Mouse (Mus musculus) thymus, postnatal 25 days (tissue): ENCODE measurements around the gene Irf2bp1.
A peak's percentile ranks its signal among the peaks of the same experiment; 100 is the strongest.

Experiments
- DNase-seq: peaks from one replicate; pipeline ENCODE4 v3.0.0; 2022

Gene Irf2bp1

DNA sequence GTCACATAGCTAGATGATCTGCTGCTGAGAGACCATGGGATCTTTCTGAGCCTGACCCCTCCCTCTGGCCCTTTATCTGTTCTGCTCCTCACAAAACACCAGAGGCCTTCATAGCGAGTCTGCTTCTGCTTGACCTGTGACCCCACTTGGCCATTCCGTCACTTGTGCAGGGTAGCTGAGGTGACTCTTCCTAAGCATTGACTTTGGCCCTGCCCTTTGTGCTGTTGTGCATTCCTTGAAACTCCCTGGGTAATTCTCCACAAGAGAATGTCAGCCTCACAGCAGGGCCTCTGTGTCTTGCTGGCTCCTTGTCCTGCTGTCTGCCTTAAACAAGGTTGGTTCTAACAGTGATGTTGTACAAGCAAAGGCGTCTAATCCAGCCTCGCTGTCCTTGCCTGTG, 27.8 kb downstream of the Irf2bp1 start:
- DNase-seq, result no peak

DNA sequence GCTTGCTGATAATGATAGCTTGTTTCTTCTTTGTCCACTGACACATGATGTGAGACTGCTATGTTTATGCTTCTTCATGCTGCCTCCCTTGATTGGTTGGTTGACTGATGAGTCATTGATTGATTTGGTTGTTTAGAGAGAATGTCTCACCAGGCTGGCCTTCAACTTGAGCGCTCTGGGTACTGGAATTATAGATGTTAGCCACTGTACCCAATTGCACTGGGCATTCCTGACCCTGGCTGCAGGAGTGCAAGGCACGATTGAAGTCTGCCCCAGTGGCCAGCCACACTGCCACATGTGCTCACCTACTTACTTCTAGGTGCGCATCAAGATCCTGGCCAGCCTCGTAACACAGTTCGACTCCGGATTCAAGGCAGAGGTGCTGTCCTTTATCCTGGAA, 40.8 kb downstream of the Irf2bp1 start:
- DNase-seq, result no peak

DNA sequence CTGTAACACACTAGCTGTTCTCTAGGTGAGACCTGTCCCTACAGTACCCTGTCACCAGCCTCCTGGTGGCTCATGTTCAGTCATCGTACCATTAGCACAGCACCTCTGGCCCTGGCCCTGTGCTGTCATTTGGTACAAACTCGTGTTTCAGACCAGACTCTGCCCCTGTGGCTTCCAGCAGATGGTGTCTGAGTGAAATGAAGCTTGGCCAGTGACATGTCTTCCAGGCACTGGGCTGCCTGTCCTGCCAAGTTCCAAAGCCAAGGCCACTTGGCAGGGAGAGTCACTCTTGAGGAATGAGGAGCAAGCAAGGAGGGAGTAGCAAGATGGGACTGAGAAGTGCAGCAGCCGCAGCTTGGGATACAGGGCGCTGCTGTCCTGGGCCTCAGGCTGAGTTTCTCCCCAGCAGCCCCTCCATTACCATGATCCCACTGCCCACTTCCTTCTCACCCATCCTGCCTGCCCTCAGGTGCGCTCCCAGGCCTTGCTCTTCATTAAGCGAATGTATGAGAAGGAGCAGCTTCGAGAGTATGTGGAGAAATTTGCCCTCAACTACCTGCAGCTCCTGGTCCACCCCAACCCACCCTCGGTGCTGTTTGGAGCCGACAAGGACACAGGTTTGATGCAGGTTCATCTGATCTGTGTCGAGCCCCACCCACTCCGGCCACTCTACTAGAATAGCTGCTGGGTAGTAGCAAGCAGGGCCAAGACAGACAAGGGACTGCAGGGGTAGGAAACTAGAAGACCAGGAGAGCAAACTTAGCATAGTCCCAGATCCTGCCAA, 42.6 kb downstream of the Irf2bp1 start:
- no peak for DNase-seq

DNA sequence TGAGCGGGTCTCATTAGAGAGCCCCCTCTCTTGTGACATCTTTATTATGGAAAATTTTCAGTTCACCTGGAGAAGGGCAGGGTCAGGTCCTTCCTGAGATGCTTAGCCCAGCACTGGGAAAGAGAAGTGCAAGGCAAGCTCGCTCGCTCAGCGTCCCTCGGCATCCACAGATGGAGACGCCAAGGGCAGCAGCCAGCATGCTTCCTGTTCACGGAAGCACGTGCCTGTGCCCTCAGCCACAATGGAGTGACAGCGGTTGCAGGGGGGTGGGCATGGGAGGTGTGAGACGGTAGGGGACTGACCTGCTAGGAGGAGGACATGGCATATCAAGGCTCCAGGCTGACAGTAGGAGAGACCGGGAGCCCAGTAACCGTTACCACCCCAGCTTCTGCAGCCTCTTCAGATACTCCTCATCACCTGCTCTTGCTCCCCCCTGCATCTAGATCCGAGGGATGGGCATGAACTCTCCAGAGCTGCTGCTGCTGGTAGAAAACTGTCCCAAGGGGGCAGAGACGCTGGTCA, 44.2 kb downstream of the Irf2bp1 start:
- no peak for DNase-seq

DNA sequence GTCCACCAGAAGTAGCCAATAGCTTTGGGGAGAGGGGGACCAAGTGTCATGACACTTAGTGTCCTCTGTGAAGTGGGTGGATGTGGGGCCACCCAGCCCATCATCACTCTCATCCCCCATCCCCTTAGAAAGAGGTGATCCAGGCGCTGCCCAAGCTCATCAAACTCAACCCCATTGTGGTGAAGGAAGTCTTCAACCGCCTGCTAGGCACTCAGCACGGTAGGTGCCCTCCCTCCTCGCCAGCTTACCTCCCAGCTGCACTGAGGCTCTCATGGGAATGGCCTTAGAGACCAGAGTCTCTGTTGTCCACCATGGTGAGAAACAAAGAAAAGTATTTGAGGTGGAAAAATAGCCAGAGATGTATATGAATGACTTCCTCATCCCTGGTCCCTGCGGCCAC, 45.4 kb downstream of the Irf2bp1 start:
- no peak for DNase-seq

DNA sequence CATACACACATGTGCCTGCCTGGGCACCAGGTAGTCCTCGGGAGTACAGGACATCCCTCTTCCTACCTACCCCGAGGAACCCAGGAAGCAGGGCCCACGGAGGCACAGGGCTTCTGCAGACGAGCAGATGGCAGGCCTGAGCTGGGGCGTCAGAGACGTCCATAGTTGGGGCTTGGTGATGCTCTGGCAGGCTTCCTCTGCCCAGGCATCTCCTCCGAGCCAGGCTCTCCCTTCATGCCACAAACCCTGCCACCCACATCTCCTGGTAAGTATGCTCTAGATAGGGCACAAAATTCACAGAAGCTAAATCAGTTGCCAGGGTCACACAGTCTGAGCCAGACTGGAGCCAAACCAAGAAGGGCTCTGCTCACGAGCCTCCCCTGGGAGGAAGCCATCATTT, 46.3 kb downstream of the Irf2bp1 start:
- DNase-seq, result no peak

DNA sequence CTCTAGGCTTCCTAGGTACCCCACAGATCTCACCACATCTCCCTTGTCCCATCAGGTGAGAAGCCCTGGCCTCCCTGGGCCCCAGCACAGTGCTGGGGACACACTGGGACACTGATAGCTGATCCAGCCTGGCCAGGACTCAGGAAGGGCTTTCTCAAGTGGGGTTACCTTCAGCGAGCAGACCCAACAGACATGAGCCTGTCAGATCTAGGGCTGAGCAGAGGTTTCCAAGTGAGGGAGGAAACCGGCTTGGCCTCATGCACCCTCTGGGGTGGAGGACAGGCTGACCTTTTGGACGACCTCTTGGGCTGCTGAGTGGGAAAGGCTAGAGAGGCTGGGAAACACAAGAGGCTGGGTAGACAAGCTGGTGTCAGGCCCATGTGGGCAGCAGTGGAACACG, 47.3 kb downstream of the Irf2bp1 start:
- no peak for DNase-seq

DNA sequence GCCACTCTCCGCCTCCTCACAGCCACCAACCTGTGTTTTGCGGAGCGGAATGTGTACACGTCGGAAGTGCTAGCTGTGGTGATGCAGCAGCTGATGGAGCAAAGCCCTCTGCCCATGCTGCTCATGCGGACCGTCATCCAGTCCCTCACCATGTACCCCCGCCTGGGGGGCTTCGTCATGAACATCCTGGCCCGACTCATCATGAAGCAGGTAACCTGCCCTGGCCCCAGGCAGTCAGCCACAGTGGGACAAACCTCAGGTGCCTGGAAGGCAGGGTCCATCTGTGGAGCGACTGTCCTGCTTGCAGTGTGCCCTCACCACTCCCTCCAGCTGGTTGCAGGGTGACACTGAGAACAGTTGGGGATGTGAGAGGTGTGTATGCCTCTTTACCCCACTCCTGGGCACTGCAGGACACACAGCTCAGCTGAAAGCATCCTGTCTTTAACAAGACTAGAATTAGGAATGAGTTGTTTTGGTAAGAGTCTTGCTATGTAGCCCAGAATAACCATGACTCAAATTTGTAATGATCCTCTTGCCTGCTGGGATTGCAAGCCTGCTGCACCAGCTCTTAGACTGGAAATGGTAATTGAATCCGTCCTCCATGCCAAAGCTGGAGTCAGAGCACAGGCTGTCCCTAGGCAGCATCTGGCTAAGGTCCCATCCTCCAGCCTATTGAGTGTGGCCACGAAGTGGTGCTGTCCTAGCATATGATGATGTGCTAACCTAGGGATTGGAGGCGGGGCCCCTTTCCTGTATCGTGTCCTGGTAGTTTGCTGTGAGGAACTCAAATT, 48.7 kb downstream of the Irf2bp1 start:
- no peak for DNase-seq

DNA sequence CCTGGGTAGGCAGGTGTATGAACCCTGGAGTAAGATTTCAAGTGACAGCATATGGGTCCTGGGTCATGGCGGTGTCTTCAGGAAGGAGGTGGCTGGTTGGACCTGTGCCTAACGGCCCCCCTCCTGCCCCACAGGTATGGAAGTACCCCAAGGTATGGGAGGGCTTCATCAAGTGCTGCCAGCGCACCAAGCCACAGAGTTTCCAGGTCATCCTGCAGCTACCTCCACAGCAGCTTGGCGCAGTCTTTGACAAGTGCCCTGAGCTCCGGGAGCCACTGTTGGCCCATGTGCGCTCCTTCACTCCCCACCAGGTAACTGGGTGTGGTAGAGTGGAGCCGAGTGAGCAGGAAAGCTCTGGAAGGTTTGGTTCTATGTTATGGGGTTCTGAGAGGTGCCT, 49.3 kb downstream of the Irf2bp1 start:
- DNase-seq, result no peak

DNA sequence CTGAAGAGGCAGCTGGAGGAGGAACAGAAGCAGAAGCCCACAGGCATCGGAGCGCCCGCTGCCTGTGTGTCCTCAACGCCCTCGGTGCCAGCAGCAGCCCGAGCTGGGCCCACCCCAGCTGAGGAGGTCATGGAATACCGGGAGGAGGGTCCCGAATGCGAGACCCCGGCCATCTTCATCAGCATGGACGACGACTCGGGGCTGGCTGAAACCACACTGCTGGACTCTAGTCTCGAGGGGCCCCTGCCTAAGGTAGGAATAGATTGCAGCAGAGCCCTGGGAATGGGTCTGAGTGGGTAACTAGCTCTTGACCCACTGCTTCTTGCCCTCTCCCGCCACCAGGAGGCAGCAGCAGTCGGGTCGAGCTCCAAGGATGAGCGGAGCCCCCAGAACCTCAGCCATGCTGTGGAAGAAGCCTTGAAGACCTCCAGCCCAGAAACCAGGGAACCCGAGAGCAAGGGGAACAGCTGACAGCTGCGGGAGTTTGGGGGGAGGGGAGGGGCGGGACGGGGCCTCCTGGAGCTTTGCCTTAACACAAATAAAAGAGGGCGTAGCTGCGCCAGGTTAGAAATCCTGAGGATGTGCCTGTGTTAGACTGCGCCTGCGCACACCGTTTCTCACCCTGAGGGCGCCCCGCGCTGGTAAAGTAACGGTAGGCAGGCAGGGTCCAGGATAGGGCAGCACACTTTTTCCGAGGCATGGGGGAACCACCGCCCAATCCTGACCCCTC, 50.4 kb downstream of the Irf2bp1 start, which contains the start of gene Rsph6a:
Rsph6a (plus strand) TSS at position 644 of the 730 bp plus-strand sequence.
- DNase-seq, result peak; percentile 37

DNA sequence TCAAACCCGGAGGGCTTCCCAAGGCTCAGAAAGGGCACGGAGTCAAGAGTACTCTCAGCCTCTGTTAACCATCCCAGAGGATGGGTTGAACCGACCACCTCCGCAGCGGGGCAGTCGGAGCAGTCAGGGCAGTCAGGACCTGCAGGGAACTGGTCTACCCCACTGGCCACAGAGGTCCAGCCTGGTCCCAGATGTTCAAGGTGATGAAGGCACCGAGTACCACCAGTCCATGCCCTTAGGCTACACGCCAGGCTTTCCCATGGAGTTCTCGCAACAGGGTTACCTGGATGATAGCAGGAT, 50.9 kb downstream of the Irf2bp1 start:
- DNase-seq, result no peak

DNA sequence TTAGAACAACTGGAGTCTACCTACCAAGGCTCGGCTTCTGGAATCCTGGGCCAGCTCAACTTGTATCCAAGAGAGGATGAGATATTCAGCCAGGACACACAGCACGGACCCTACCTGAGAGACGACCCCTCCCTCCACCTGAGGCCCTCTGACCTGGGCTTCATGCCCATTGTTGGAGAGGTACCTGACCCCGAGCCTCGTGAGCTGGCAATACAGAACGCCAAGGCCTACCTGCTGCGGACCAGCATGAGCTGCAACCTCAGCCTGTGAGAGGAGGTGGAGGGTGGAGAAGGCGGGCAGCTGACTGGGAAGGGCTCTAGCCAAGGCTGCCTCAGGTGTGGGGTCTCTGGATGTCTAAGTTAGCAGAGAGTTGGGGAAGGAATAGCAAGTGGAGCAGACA, 51.3 kb downstream of the Irf2bp1 start:
- no peak for DNase-seq
